Comparison of ENCODE assay signal across 8 mouse cellular contexts in the genomic region with DNA sequence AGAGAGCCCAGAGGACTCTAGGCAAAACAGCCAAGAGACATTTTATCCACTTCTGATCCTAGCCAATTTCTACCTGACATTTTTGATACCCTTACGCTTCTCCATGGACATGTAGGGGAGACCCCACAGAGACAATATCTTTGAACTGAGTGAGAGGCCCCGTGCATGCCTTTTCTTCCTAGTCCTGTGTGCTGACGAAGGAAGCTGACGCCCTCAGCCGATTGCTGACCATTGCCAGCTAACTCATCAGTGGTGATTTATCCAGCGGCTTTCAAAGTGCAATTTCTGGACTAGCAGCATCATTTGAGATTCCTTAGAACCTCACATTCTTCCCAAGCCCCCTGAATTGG.
DNase-seq lines count a peak whose midpoint lies in the region; ATAC-seq and TF ChIP-seq lines count a peak whose summit lies in the region.

No protein-coding gene starts in this region.

- ATAC-seq in lung, embryonic 16.5 days (ENCODE audit: low read depth): peak; percentile 42
- peak; percentile 61 for ATAC-seq in hindbrain, embryonic 12.5 days (ENCODE audit: low FRiP score)
- no peak; the same call in 1 of the 2 replicates for ATAC-seq in midbrain, embryonic 13.5 days

- TF ChIP-seq POLR2A in thymus, adult 2 months (IDR thresholded peaks at IDR 0.05; ENCODE audit: control insufficient read depth, extremely low read depth, insufficient read depth, low read length, poor library complexity): no peak

- TF ChIP-seq CTCF in thymus, adult 2 months (IDR thresholded peaks at IDR 0.05; ENCODE audit: borderline replicate concordance, control insufficient read depth, extremely low read depth, insufficient read depth, low read length, poor library complexity): no peak

- DNase-seq in adrenal gland, adult 2 months: peak; percentile 13
- no peak for DNase-seq in adrenal gland, postnatal 4 days (ENCODE audit: low spot score in 2 of 2)
- DNase-seq in lung, postnatal 36 days: no peak
- no peak for DNase-seq in thymus, adult 2 months
- DNase-seq in spleen, postnatal 10 days (ENCODE audit: low spot score in 2 of 2): no peak

- H3K27ac ChIP-seq in lung, embryonic 16.5 days (ENCODE audit: low read length): no peak overlapping the region
- H3K27ac ChIP-seq in hindbrain, embryonic 12.5 days: no peak overlapping the region
- peak overlapping the region; percentile 4; the same call in 1 of the 2 replicates for H3K27ac ChIP-seq in midbrain, embryonic 13.5 days
- no peak overlapping the region for H3K27ac ChIP-seq in thymus, adult 2 months (ENCODE audit: control insufficient read depth, insufficient read depth, low read length)

- H3K27me3 ChIP-seq in lung, embryonic 16.5 days (ENCODE audit: control insufficient read depth, insufficient read depth, low read depth, low read length): no peaks in the 10 kb centered on the region
- 0 out of 2 replicates have a peak, but pooled peaks cover 2% of the 10 kb centered on the region for H3K27me3 ChIP-seq in hindbrain, embryonic 12.5 days
- H3K27me3 ChIP-seq in midbrain, embryonic 13.5 days: no peaks in the 10 kb centered on the region
- H3K27me3 ChIP-seq in thymus, adult 2 months (ENCODE audit: control insufficient read depth, insufficient read depth, low read length): no peaks in the 10 kb centered on the region

- peak overlapping the region; percentile 54 for H3K4me2 ChIP-seq in lung, embryonic 16.5 days (ENCODE audit: low read depth, low read length)
- H3K4me2 ChIP-seq in hindbrain, embryonic 12.5 days (replicated peaks): peak overlapping the region; percentile 49; the same call in 1 of the 2 replicates
- peak overlapping the region; percentile 49 for H3K4me2 ChIP-seq in midbrain, embryonic 13.5 days (replicated peaks)

- H3K4me1 ChIP-seq in lung, embryonic 16.5 days (replicated peaks; ENCODE audit: control insufficient read depth, insufficient read depth, low read length): peaks cover 14% of the 10 kb centered on the region
- peaks cover 5% of the 10 kb centered on the region; the same call in 1 of the 2 replicates for H3K4me1 ChIP-seq in hindbrain, embryonic 12.5 days
- peaks cover 11% of the 10 kb centered on the region; the same call in 1 of the 2 replicates for H3K4me1 ChIP-seq in midbrain, embryonic 13.5 days (replicated peaks)
- H3K4me1 ChIP-seq in thymus, adult 2 months (replicated peaks; ENCODE audit: control insufficient read depth, insufficient read depth, low read length): 0 out of 2 replicates have a peak, but pooled peaks cover 2% of the 10 kb centered on the region

- H3K9me3 ChIP-seq in lung, embryonic 16.5 days (ENCODE audit: control insufficient read depth, low read length): no peaks in the 10 kb centered on the region
- no peaks in the 10 kb centered on the region for H3K9me3 ChIP-seq in hindbrain, embryonic 12.5 days (replicated peaks)
- H3K9me3 ChIP-seq in midbrain, embryonic 13.5 days: no peaks in the 10 kb centered on the region

- 27% methylated on average over 6 of the region's 6 CpGs for WGBS in lung, embryonic 16.5 days
- WGBS in hindbrain, embryonic 12.5 days: 63% methylated on average over 6 of the region's 6 CpGs
- WGBS in midbrain, embryonic 13.5 days: 72% methylated on average over 6 of the region's 6 CpGs
- 70% methylated on average over 6 of the region's 6 CpGs for WGBS in thymus, adult 2 months

- H3K9ac ChIP-seq in lung, embryonic 16.5 days (ENCODE audit: low read length): no peak overlapping the region
- no peak overlapping the region for H3K9ac ChIP-seq in hindbrain, embryonic 12.5 days
- no peak overlapping the region for H3K9ac ChIP-seq in midbrain, embryonic 13.5 days (replicated peaks)

- H3K36me3 ChIP-seq in lung, embryonic 16.5 days (ENCODE audit: control insufficient read depth, insufficient read depth, low read length): no peaks in the 10 kb centered on the region
- H3K36me3 ChIP-seq in hindbrain, embryonic 12.5 days: no peaks in the 10 kb centered on the region
- no peaks in the 10 kb centered on the region for H3K36me3 ChIP-seq in midbrain, embryonic 13.5 days
- H3K36me3 ChIP-seq in thymus, adult 2 months (ENCODE audit: control insufficient read depth, insufficient read depth, low read length): no peaks in the 10 kb centered on the region

- peak overlapping the region; percentile 32 for H3K4me3 ChIP-seq in lung, embryonic 16.5 days (ENCODE audit: low read length)
- peak overlapping the region; percentile 11; the same call in 1 of the 2 replicates for H3K4me3 ChIP-seq in hindbrain, embryonic 12.5 days
- peak overlapping the region; percentile 24; the same call in 1 of the 2 replicates for H3K4me3 ChIP-seq in midbrain, embryonic 13.5 days (replicated peaks)
- no peak overlapping the region for H3K4me3 ChIP-seq in thymus, adult 2 months (ENCODE audit: control insufficient read depth, insufficient read depth, low read length)
